Mouse (Mus musculus): ENCODE data around the gene Adcy1. TPM values are rescaled to one million over a fixed set of nuclear protein-coding genes. Genes with fewer than 3 reads are reported as not detected.

Adcy1 gene
- total RNA-seq, 2 experiments from 2014 or later = 276 to 285 TPM

DNA sequence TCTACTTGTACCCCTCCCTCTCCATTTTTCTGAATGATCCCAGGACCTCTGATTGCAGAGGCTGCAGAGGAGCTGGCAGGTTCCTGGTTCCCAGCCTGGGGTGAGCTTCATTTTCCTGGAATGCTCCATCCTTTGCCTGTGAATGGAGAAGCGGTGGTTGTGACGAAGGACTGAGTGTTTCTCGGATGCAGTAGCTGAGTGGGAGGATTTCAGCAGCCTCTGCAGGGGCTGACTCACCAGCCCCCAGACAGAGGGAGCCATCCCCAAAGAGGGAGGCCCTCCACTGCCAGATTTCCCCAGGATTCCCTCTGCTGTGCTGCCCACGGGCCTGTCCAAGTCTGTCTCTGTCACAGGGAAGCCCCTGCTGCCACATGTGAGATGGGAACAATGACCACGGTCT lies 71.0 kb downstream of the Adcy1 start:
- DNase-seq (ENCODE audit: low spot score in 2 of 2) = peak; percentile 64 to 78

DNA sequence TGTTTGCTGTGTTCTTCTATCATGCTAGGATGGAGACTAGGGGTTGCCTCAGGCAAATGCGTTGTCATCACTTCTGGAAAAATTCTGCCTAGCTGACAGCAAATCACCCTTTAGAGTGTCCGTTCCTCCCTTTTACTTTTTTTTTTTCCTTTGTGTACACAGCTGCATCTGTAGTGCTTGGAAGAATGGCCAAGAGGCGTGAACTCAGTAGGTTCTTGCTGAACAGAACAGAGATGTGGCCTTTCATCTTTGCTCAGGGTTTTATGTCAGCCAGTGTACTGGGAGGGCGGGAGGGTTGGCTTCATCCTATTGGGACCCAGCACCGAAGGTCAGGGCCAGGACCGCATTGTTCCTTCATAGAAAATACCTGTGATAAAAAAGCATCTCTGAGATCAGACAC lies 72.0 kb downstream of the Adcy1 start:
- no peak for DNase-seq (ENCODE audit: low spot score in 2 of 2)

DNA sequence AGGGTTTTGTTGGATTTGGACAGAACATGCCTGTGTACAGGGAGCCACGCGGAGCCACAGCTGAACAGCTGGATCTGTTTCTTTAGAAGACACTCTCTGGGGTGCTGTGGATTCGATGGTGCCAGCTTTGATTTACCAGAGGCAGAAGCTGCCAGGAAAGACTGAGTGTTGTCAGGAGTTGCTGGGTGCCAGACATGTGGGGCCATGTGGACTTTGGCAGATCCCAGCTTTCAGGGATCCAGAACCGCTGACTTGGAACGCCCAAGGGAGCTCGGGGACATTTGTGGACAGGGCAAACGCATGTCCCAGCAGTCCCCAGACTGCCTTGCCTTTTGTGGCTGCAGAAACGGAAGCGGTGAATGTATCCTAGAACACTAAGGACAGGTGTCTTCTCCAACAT lies 72.5 kb downstream of the Adcy1 start:
- DNase-seq (ENCODE audit: low spot score in 2 of 2) = no peak

DNA sequence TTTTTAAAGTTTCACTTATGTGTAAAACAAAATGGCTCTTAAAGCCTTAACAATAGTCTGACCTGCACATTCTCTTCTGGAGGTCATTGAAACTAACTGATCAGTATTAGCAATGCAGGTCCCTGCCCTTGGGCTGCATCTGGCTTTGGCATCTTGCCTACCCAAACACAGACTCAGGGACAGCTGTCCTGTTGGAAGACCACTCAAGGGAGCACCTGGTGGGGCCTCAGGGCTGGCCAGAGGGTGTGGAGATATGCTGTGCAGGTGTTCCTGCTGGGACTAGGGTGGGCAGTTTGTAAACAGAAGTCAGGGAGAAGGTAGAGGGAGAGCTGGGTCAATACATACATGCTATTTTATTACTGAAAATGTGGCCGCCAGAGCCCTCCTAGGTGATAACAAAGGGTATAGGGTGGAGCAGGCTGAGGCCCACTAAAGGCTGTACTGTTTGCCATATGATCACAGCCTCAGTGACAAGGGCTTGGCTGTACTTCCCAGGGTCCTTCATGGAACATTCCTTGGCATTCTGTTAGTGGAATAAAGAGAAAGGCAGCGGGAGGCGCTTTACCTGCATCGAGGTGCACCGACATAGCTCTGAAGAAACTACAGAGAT lies 73.1 kb downstream of the Adcy1 start:
- DNase-seq (ENCODE audit: low spot score in 2 of 2) = no peak

DNA sequence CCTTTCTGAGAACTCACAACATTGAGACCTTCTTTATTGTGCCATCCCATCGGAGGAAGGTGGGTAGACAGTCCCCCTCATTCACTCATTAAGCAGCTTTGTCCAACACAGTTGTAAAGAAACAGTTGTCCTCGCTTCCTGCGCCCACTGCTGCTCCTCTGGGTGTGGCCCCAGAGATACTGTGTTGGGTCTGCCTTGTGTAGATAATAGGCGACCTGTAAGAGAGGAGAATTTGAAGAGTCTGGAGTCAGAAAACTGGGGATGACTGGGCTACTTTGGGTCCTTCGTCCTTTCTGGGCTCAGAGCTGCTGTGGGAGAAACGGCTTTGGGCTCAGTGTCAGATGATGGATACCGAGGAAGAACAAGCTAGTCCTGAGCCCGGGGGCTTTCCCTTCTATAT lies 75.1 kb downstream of the Adcy1 start:
- no peak for DNase-seq (ENCODE audit: low spot score in 2 of 2)

DNA sequence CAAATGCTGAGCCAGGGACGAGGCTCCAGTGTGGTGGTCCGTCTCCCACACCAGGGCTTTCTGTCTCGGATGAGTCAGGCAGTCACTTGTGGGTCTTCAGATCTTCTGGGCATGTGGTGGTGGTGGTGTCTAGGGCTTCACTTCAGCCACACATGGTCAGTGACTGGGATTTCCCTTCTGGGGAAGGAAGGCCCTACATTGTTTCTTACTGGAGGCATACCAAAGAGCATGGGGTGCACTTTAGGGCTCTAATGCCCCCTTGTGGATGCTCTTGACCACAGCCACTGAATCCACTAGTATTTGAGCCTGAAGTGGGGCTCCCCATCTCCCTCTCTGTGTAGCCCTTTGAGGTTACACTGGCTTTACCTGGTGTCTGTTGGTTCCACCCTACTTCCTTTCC lies 77.2 kb downstream of the Adcy1 start:
- DNase-seq (ENCODE audit: low spot score in 2 of 2) = peak; percentile 38 to 56

DNA sequence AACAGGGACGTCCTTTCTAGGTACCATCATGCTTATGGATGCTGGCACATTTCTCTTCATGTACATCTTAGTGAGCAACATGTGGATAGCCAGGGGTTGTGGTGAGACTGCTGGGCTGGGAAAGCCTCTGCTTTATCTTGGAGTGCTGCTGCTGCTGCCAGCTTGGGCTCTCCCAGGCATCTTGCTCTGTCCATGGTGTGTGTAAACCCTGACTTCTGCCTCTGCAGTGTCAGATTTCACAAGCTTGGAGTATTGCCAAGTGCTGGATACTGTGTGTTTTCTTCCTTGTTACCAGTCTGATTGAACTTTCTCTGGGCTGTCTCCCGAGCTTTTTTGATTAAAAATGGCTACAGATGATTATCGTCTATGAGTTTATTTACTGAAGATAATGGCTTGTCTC lies 79.4 kb downstream of the Adcy1 start:
- DNase-seq (ENCODE audit: low spot score in 2 of 2) = no peak

DNA sequence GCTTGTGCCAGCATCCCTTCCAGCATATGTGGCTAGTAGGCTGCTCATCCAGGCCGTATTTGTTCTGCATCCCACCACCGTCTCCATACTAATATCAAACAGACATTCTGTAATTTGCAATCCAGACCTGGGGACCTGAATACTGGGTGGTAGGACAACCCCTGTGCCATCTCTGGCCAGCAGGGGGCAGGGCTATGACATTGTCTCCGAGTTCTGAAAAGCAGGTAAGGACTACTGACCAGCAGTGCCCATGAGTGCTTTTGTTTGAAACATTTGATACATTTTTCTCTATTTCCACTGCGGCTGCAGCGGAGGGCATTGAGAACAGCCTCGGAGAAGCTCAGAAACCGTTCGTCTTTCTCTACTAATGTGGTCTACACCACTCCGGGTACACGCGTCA lies 81.1 kb downstream of the Adcy1 start:
- DNase-seq (ENCODE audit: low spot score in 2 of 2) = peak in 1 of 2 experiments; percentile 28

DNA sequence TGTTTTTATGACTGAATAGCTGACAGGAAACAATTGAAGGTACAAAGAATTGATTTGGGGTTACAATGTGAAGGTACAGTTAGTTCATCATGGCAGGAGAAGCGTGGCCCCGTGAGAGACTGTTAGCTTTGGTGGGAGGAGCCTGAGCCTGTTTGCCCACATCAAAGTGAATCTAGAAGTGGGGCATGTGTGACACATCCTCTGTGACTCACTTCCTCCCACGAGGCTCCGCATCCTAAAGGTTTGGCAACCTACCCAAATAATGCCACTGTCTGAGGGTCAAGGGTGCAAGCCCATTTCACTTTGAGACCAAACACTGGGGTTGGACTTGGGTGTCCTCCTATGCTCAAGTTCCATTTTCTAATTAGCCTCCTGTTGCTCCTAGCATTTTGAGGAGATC lies 81.9 kb downstream of the Adcy1 start:
- DNase-seq (ENCODE audit: low spot score in 2 of 2) = peak; percentile 36 to 50

DNA sequence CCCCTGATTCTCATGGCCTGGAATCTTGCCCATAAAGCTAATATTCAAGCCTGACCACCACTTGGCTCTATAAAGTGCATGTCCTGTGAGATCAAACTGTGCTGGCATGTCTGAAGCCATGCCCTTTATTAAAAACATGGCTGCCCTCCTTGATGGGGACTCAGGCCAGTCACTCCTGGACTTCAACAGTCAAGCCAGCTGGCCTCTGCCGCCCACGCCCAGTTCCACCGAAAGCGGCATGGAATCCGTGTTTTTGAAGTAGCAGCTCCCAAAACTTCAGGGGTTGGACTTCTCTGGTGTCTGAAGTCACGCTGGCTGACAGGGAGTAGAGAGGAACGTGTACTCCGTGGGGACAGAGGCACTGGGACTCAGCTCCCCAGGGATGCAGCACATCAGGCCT lies 84.2 kb downstream of the Adcy1 start:
- DNase-seq (ENCODE audit: low spot score in 2 of 2) = no peak

DNA sequence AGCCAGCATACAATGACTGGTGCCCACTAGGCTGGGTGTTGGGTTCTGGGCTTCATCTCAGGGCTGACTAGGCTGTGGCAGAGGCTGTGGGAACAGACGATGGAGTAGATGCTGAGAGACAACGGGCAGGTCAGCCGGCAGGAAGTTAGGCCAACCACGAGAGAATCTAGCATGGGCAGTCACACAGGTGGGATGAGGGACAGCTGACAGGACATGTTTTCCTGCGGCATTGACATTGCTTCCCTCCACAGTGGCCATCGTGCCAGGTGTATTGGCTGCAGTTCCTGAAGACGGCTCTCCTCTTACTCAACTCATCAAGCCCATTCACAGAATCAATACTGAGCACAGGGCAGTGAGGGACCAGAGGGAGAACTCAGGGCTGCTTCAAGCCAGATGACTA lies 84.7 kb downstream of the Adcy1 start:
- DNase-seq (ENCODE audit: low spot score in 2 of 2) = no peak

DNA sequence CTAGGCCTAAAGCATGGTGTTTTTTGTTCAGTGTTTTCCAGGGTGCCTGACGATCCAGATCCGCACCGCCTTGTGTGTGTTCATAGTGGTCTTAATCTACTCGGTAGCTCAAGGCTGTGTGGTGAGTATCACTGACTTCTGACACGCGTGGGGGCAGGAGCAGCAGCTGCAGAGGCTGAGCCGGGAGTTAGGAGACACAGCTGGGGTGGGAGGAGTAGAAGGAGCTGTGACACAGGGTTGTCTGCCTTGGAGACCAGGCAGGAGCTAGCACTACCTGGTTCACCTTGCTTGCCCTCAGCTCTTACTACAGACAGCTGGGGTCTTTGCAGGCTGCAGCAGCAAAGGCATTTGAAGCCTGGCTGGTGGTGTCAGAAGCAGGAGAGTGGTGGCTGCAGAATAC lies 86.2 kb downstream of the Adcy1 start:
- no peak for DNase-seq (ENCODE audit: low spot score in 2 of 2)

DNA sequence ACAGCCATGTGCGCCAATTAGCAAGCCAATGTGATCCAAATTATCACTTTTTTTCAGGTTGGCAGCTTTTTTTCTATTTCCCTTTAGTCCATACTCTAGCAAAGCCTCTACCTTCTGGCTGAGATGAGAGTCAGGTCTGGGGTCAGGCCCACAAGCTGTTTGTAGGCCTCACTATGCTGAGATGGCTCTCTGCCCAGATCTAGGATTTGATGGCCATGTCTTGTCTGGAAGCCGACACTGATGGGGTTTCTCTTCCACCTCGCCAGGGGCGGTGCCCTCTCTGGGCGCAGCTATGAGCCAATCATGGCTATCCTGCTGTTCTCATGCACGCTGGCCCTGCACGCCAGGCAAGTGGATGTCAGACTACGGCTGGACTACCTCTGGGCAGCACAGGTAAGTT lies 87.2 kb downstream of the Adcy1 start:
- no peak for DNase-seq (ENCODE audit: low spot score in 2 of 2)

DNA sequence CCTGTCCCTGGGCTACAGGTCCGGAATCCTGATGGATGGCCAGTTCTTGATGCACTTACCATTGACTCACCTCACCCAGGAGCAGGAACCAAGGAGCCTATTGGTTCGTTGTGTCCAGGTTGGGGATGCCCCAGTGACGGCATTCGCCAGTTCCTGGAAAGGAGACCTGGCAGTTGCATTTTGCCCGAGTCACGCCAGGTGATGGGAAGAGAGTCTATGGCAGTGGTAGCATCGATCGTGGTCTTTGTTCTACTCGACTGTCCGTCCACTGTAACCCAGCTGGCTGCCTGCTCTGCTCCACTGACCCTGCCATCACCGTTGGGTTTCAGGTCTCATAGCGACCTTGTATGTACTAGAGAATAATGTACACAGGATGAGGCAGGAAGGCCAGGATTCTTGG lies 89.1 kb downstream of the Adcy1 start:
- no peak for DNase-seq (ENCODE audit: low spot score in 2 of 2)

DNA sequence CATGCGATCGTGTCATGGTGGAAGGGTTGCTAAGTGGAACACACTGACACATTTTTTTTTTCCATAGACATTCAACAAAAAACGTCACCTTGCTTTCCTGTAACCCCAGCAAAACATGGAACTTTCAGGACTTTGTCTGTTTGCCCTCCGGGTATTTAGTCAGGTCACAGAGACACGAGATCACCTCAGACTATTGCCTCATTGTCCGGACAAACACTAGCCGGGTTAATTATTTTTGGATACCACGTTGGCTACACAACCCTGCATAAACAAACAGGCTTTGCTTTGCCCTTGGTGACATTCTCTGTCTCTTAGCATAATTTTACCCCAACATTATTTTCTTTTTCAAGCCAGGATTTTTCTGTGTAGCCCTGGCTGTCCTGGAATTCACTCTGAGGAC lies 89.8 kb downstream of the Adcy1 start:
- DNase-seq (ENCODE audit: low spot score in 2 of 2) = no peak

DNA sequence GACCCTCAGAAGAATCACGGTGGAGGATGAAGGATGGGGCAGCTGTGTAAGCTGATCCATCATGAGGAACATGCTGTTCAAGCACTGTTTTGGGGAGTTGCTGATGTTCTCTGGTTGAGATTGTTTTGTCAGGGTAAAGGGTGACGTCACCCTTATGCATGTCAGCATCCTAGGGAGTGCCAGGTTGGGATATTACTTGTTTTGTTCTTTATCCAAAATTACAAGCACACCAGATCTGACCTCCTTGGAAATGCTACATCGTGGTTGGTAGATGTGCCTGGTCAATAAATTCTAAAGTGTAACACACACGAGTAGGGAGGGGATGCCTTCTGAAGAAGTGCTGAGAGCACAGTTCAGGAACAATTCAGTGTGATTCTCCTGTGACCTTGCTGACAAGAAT lies 93.1 kb downstream of the Adcy1 start:
- no peak for DNase-seq (ENCODE audit: low spot score in 2 of 2)

DNA sequence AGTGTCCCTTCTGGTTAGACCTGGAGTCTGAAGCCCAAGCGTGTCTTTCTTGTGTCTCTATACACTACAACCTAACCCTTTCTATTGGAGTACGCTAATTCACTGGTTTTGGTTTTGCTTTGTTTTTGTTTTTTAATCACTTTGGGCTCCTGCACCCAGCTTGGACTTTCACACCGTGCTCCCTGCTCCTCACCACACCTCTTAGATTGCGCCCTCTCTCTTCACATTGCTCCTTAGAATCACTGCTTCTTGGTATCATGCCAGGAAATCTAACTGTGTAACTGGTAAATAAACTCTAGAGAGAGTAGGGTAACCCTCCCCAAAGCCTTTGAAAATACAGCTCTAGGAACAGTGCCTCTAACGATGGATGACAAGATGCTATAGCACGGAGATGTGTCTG lies 94.9 kb downstream of the Adcy1 start:
- DNase-seq (ENCODE audit: low spot score in 2 of 2) = no peak

DNA sequence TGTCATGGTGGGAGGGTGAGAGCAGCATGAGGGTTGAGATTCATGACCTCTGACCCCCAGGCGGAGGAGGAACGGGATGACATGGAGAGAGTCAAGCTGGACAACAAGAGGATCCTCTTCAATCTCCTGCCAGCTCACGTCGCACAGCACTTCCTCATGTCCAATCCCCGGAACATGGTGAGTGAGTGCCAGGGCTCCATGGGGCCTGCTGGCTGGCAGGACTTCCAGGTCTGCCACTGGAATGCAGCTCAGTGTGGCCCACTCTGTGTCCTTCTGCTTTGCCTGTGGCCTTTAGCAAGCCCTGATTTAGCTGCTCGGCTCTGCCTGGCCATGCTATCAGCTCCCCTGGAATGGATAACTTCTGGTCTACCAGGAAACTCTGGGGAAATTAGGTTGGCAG lies 96.9 kb downstream of the Adcy1 start:
- DNase-seq (ENCODE audit: low spot score in 2 of 2) = no peak

DNA sequence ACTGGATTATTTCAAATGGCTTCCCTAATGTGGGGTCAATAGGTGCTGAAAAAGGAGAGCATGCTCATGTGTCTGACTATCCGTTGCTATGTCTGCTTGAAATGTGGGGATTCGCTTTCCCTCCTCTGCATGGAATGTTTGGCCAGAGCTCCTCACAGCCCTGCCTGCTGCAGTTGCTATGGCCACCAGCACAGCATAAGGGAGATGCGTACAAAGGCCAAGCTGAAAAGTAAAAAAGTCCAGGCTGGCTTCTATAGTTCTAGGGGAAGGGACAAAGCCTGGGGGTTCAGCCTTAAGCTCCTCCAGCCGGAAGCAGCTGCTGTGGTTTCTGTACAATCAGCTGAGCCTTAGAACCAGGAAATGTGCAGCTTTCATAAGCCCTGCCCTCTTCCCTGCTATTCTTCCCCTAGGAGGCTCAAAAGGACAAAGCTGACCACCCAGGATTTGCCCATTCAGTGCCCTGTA lies 97.4 kb downstream of the Adcy1 start:
- DNase-seq (ENCODE audit: low spot score in 2 of 2) = no peak

DNA sequence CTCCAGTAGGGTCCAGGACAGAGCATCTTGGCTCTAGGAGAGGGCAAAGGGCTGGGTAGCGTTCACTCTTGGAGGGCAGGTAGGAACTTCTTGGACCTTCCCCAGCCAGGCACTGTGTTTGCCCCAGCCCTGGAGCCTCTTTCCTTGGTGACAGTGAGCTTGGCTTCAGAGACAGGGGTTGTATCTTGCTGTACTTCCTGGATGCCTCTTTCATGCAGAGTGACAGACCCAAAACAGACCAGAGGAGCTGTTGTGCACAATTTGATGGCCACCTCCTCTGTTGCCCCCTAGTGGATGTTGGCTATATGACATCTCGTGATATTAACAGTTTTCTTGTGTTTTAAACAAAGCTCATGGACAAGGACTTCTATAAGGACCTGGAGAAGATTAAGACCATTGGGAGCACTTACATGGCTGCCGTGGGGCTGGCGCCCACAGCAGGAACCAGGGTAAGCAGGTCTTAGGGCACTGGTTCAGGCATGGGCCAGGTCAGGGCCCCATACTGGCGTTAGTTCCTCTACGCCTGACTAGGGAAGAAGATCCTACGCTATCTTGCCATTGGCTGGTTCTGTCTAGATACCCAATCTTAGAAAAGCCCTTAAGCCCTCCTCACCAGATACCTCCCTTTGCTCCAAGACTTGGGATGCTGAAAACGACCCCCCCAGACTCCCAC lies 98.3 kb downstream of the Adcy1 start:
- DNase-seq (ENCODE audit: low spot score in 2 of 2) = peak in 1 of 2 experiments; percentile 47

DNA sequence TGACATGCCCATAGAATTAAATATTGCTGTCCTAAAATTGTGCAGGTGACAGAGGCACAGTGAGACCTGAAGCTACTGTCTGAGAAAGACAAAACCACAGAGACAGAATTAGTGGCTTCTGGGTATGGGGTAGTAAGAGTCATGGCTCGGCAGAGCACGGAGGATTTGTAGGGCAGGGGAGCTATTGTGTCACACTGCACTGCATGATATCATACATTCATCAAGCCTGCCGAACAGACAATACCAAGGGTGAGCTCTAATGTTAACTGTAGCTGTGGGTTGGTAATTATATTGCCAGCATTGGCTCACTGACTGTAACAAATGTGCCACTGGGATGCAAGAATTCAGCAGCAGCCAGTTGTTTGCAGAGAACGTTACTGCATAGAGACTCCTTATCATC lies 101.1 kb downstream of the Adcy1 start:
- no peak for DNase-seq (ENCODE audit: low spot score in 2 of 2)

DNA sequence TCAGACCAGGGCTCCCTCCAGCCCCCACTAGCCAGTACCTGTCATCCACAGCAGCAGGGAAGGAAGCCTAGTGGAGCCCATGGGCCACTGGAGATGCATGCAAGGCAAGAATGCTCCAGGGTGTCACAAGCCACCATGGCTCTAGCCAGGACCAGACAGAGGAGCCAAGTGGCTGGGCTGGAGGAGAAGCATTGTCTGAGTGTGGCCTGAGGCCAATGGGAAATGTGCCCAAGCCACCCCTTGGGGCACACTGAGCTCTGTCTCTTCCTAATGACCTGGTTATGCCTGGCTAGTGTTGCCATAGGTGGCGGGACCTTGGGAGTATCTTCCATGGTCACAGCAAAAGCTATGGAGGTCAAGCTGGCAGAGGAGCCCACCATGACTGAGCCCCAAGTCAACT lies 106.4 kb downstream of the Adcy1 start:
- DNase-seq (ENCODE audit: low spot score in 2 of 2) = no peak

DNA sequence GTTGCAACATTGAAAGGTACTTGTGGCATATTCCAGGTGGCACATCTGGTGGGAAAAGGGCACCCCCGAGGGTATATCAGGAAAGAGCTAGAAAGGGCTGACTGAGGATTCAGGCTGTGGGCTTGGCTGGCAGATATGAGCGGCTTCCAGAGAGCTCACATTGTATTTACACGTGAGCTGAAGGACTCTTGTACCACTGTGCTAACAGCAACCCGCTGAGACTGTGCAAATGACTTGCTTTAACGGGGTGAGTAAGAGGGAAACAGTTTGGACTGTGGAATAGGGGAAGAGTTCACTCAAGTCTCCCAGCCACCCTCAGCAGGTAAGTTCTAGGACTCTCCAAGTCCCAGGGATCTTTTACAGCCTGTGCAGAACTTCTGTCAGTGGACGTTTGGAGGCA lies 110.4 kb downstream of the Adcy1 start:
- DNase-seq (ENCODE audit: low spot score in 2 of 2) = no peak
